In genomic region chr8:11452974-11453373, GRCm38 (mm10) we compare ENCODE assay signal across 12 mouse cellular contexts. TPM values are rescaled to one million over a fixed set of nuclear protein-coding genes. Genes with fewer than 3 reads are reported as not detected.
DNase-seq lines count a peak whose midpoint lies in the region; ATAC-seq and TF ChIP-seq lines count a peak whose summit lies in the region.
"Had no signal": no experiment of that assay in that cellular context is flagged by ENCODE, and none has a peak within 500 bp of the region (broad histone marks: within the 10 kb centered on the region; RNA-seq: fewer than 3 reads in every experiment).

No protein-coding gene starts in this region.

- no peaks in the 10 kb centered on the region for H3K27me3 ChIP-seq in hindbrain, embryonic 11.5 days (ENCODE audit: control insufficient read depth, insufficient read depth, low read length)
- H3K27me3 ChIP-seq in hindbrain, embryonic 13.5 days = 0 out of 2 replicates have a peak, but pooled peaks cover 4% of the 10 kb centered on the region
- no peaks in the 10 kb centered on the region for H3K27me3 ChIP-seq in hindbrain, embryonic 16.5 days (replicated peaks; ENCODE audit: control insufficient read depth, insufficient read depth, low read length)

- no peak overlapping the region for H3K4me3 ChIP-seq in hindbrain, embryonic 11.5 days (ENCODE audit: low read depth, low read length)
- no peak overlapping the region for H3K4me3 ChIP-seq in hindbrain, embryonic 13.5 days
- peak overlapping the region; percentile 4; the same call in 1 of the 2 replicates for H3K4me3 ChIP-seq in bone marrow macrophage, adult 2 months (ENCODE audit: insufficient read depth, low read length)
- no peak overlapping the region for H3K4me3 ChIP-seq in hindbrain, embryonic 16.5 days (ENCODE audit: low read length)

- no peaks in the 10 kb centered on the region; the same call in 1 of the 2 replicates for H3K4me1 ChIP-seq in hindbrain, embryonic 11.5 days (replicated peaks; ENCODE audit: control insufficient read depth, insufficient read depth, low read length)
- peaks cover 24% of the 10 kb centered on the region for H3K4me1 ChIP-seq in hindbrain, embryonic 13.5 days (replicated peaks)
- peaks cover 62% of the 10 kb centered on the region for H3K4me1 ChIP-seq in bone marrow macrophage, adult 2 months (ENCODE audit: control insufficient read depth, insufficient read depth, low read length)
- H3K4me1 ChIP-seq in hindbrain, embryonic 16.5 days (ENCODE audit: control insufficient read depth, insufficient read depth, low read depth, low read length) = peaks cover 2% of the 10 kb centered on the region; the same call in 1 of the 2 replicates

- no peak overlapping the region for H3K27ac ChIP-seq in hindbrain, embryonic 11.5 days (ENCODE audit: low read depth, low read length)
- no peak overlapping the region; the same call in 1 of the 2 replicates for H3K27ac ChIP-seq in hindbrain, embryonic 13.5 days
- H3K27ac ChIP-seq in bone marrow macrophage, adult 2 months (ENCODE audit: insufficient read depth, low read depth, low read length) = peak overlapping the region; percentile 77
- H3K27ac ChIP-seq in hindbrain, embryonic 16.5 days (ENCODE audit: low read depth, low read length) = no peak overlapping the region; the same call in 1 of the 2 replicates

- no peak overlapping the region for H3K4me2 ChIP-seq in hindbrain, embryonic 11.5 days (replicated peaks; ENCODE audit: low read depth, low read length)
- no peak overlapping the region for H3K4me2 ChIP-seq in hindbrain, embryonic 13.5 days
- no peak overlapping the region for H3K4me2 ChIP-seq in hindbrain, embryonic 16.5 days (ENCODE audit: low read length)

- TF ChIP-seq CTCF in bone marrow macrophage, adult 2 months (IDR thresholded peaks at IDR 0.05; ENCODE audit: low read depth, low read length) = no peak

- no peaks in the 10 kb centered on the region for H3K9me3 ChIP-seq in hindbrain, embryonic 11.5 days (ENCODE audit: control insufficient read depth, low read length)
- no peaks in the 10 kb centered on the region for H3K9me3 ChIP-seq in hindbrain, embryonic 13.5 days
- no peaks in the 10 kb centered on the region for H3K9me3 ChIP-seq in hindbrain, embryonic 16.5 days (ENCODE audit: control insufficient read depth, low read length)
- H3K9me3 ChIP-seq: G1E had no signal

- ATAC-seq in hindbrain, embryonic 11.5 days (ENCODE audit: low FRiP score) = no peak
- ATAC-seq in hindbrain, embryonic 13.5 days (ENCODE audit: low FRiP score) = no peak
- ATAC-seq in hindbrain, embryonic 16.5 days = peak; percentile 35; the same call in 1 of the 2 replicates

- 24% methylated on average over 4 of the region's 4 CpGs for WGBS in hindbrain, embryonic 11.5 days
- WGBS in hindbrain, embryonic 13.5 days = 23% methylated on average over 4 of the region's 4 CpGs
- 17% methylated on average over 4 of the region's 4 CpGs for WGBS in hindbrain, embryonic 16.5 days

- TF ChIP-seq POLR2A in bone marrow macrophage, adult 2 months (IDR thresholded peaks at IDR 0.05; ENCODE audit: borderline replicate concordance, low read depth, low read length) = no peak

- H3K36me3 ChIP-seq in hindbrain, embryonic 11.5 days (ENCODE audit: control insufficient read depth, insufficient read depth, low read length) = no peaks in the 10 kb centered on the region
- no peaks in the 10 kb centered on the region for H3K36me3 ChIP-seq in hindbrain, embryonic 13.5 days
- peaks cover 4% of the 10 kb centered on the region; the same call in 1 of the 2 replicates for H3K36me3 ChIP-seq in hindbrain, embryonic 16.5 days (ENCODE audit: control insufficient read depth, insufficient read depth, low read length)
- H3K36me3 ChIP-seq: G1E had no signal

- DNase-seq in hindbrain, embryonic 11.5 days (ENCODE audit: low spot score) = peak; percentile 27
- DNase-seq in 3T3-L1 (ENCODE audit: low read depth, low spot score) = peak; percentile 41
- DNase-seq in T-cell, adult 2 months (ENCODE audit: low spot score) = no peak
- DNase-seq in right cerebral cortex, postnatal 4 days = no peak
- no peak for DNase-seq in ovary, adult 18-20 months (ENCODE audit: low spot score)
- DNase-seq: layer of hippocampus, postnatal 36 days; lung, postnatal 10 days; thymus, adult 18-20 months had no signal

- H3K9ac ChIP-seq in hindbrain, embryonic 11.5 days (ENCODE audit: low read depth, low read length) = no peak overlapping the region
- H3K9ac ChIP-seq in hindbrain, embryonic 13.5 days = no peak overlapping the region
- H3K9ac ChIP-seq in hindbrain, embryonic 16.5 days (ENCODE audit: low read depth, low read length) = no peak overlapping the region

RNA-seq across cellular contexts. Expression of gene Rab20, which starts 25.5 kb away (rescaled TPM):
- polyA plus RNA-seq in hindbrain, embryonic 11.5 days (2014; fragmentation: Nextera tagmentation; extraction: Ambion mirVana) = 0.83 and 1.3 TPM in 2 replicates
- 1.1 and 1.8 TPM in 2 replicates for polyA plus RNA-seq in hindbrain, embryonic 13.5 days (2015; fragmentation: Nextera tagmentation; extraction: Ambion mirVana)
- 12.2 and 12.5 TPM in 2 replicates for polyA plus RNA-seq in bone marrow macrophage, adult 2 months (2012; ENCODE audit: insufficient read depth, insufficient read length, missing spikeins)
- 1.5 and 1.6 TPM in 2 replicates for polyA plus RNA-seq in hindbrain, embryonic 16.5 days (2015; fragmentation: Nextera tagmentation; extraction: Ambion mirVana)
- polyA plus RNA-seq: G1E had no signal

RNA-seq across cellular contexts. Expression of gene Naxd, which starts 44.3 kb away (rescaled TPM):
- 105 and 108 TPM in 2 replicates for polyA plus RNA-seq in hindbrain, embryonic 11.5 days (2014; fragmentation: Nextera tagmentation; extraction: Ambion mirVana)
- polyA plus RNA-seq in hindbrain, embryonic 13.5 days (2015; fragmentation: Nextera tagmentation; extraction: Ambion mirVana) = 153 and 161 TPM in 2 replicates
- 45.1 and 48.0 TPM in 2 replicates for polyA plus RNA-seq in bone marrow macrophage, adult 2 months (2012; ENCODE audit: insufficient read depth, insufficient read length, missing spikeins)
- polyA plus RNA-seq in hindbrain, embryonic 16.5 days (2015; fragmentation: Nextera tagmentation; extraction: Ambion mirVana) = 133 and 146 TPM in 2 replicates

Comparison
In these comparisons a context has a peak if more than half of its experiments do, and no peak if none do; other contexts are left out.
1. DNase-seq: peak in hindbrain, embryonic 11.5 days (single experiment) and 3T3-L1 (single experiment); none in T-cell, adult 2 months (single experiment), right cerebral cortex, postnatal 4 days (single experiment) and ovary, adult 18-20 months (single experiment).